Mouse (Mus musculus) adrenal gland, adult 2 months (tissue): Measurements from ENCODE around the gene Pdzd2. TPM values are rescaled to one million over a fixed set of nuclear protein-coding genes. Genes with fewer than 3 reads are reported as not detected.

ENCODE experiments used
- DNase-seq: peaks from one replicate; pipeline ENCODE4 v3.0.0; 2021
- long read RNA-seq: library from polyadenylated mRNA; stranded (forward); transcript quantifications from one replicate; pipeline ENCODE4 v2.0.0, GENCODE M21; 2021
- polyA plus RNA-seq: library from polyadenylated mRNA; depleted of rRNA; stranded (reverse); fragments of >200 nt; gene quantifications from 2 replicates; pipeline ENCODE4 v1.2.3, GENCODE M21; 2012; rRNA removed
- total RNA-seq, 2 experiments: library from RNA; stranded (reverse); gene quantifications; 2 replicates each; pipeline ENCODE4 v1.2.3; 2021

Gene Pdzd2
- 10 to 100 TPM; 13.3 to 21.4 TPM for total RNA-seq
- polyA plus RNA-seq = 7.0 TPM in 2 replicates
- long read RNA-seq, partial matches to known transcripts = 1 of 1 reads
- long read RNA-seq, other reads (novel, unspliced or antisense) = 0 of 1 reads

DNA sequence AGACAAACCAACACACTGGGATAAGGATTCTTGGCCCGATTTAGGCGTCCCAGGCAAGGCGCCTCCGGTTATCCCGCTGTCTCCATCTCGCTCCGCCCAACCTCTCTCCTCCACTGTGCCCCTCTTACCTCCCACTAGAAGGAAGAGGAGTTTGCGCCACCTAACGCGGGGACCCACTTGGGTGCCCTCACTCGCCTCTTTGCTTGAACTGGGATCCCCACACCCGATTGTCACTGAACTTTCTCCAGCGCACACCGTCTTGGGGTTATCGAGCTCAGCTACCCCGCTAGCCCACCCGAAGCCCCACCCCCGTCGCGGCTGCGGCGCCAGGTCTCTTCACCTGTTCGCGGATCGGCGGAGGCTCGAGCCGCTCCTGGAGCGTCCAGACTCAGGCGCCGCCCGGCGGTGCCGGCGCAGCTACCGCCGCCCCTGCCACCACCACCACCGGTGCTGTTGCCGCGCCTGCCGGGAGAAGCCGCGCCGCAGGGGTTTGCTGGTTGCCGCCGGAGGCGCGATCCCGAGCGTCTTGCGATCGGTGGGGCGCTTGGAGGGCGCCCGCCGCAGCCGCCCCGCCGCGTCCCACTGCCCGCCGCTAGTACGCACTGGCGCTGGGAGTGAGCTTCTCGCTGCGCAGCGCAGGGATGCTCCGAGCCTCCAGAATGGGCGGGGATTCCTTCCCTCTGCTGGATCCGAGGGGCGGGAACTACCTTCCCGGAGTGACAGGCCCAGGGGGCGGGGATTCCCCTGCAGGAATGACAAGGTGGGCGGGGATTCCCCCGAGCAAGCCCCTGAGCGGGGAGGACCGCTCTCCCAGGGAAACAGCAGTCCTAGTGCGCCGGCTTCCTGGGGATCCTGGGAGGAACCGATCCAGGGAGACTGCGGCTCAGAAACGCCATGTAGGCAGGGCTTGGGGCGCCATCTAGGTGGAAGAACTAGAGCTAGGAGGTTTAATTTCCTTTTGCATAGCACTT lies at the start of gene Pdzd2:
TSS of gene Pdzd2 (minus strand) at position 648 of the 971 bp plus-strand sequence.
- peak; percentile 97 for DNase-seq

DNA sequence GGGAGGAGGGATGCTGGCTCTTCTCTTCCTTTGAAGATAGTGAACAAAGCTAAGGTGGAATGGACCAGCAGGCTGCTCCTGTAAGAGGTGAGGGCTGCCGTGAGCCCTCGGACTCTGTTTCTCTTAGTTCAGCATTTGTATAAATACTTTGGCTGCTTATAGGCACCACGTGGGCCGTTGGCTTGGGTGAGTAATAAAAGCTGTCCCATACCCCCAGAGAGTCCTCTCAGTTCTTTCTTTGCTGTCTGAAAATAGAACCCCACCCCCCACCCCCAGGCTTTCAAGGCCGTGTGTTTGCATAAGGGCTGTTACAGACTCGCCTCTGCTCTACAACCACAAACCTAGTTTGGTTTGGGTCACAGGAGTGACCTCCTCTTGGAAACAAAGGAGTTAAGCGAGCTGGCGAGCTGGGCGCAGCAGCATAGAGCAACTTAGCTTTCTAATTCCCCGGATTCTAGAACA lies 49.7 kb upstream of the Pdzd2 start:
- no peak for DNase-seq

DNA sequence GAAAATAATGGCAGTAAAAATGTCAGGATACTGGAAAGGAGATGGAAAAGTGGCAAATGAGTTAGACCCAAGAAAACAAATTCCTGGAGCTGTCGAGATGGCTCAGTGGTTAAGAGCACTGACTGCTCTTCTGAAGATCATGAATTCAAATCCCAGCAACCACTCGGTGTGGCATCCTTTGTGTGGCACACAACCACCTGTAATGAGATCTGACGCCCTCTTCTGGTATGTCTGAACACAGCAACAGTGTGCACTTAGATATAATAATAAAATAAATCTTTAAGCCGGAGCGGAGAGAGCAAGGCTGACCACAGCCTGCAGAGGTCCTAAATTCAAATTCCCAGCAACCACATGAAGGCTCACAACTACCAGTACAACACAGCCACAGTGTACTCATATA lies 48.8 kb upstream of the Pdzd2 start:
- DNase-seq = no peak

DNA sequence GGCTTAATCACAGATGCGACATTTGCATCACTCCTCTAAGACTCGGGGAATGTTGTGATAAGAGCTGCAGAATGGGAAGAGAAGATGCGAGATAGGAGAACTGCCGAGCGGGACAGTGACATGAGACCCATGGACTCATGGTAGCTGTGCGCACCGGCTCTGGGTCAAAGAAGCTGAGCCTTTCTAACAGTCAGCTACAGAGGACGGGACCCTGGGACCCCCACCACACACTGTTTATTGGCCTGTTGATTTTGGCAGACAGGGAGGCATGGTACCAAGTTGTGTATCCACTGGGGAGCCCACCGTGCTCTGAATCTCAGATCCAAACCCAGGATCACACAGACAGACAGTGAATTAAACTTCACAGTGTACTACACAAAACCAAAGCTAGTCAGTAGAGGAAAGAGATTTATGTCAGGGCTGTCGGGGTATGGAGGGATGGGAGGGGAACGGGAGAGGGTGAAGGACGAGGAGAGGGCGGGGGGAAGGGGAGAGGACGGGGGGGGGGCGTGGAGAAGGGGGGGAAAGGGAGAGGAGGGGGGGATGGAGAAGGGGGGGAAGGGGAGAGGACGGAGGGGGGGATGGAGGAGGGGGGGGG lies 42.1 kb upstream of the Pdzd2 start:
- no peak for DNase-seq

DNA sequence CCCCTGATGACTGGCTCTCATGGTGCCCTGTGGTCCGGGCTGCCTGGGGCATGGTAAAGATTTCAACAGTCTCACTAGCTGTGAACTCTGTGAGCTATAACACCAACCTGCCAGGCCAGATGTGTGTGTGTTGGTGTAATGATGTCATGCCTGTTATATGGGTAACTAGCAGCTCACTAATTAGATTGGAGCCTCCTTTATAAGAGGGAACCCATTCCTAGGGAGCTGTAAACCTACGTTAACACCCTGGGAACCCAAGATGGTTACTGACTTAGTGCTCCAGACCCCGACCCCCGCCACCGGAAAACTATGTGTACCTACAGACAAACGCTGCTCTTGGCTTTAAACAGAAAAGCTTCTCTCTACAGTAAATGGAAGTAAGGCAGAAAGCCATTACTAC lies 41.6 kb upstream of the Pdzd2 start:
- no peak for DNase-seq

DNA sequence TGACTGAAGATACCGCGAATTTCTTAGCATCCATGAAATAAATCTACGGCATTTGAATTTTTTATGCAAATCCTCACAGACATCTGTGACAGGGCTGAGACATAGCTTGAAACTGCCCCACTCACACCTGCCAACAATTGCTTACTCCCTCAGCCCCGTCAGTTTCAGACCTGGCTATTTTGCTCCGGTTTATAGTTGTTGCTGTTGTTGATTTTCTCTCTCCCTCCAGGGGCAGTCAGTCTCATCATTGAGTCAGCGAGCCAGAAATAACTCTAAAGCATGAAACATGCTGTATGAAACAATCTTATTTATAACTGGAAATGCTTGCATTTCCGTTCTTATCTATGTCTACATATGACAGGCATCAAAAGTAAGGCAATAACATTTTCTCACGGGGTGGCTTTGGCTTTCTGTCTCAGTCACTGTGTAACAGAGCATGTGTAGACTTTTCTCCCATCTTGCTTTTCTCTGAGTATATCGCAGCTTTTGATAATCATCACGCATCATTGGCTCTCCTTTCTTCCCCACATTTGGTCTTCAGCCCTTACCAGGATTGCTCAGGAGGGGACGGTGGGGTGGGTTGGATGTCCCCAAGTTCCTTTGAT lies 34.5 kb upstream of the Pdzd2 start:
- no peak for DNase-seq

DNA sequence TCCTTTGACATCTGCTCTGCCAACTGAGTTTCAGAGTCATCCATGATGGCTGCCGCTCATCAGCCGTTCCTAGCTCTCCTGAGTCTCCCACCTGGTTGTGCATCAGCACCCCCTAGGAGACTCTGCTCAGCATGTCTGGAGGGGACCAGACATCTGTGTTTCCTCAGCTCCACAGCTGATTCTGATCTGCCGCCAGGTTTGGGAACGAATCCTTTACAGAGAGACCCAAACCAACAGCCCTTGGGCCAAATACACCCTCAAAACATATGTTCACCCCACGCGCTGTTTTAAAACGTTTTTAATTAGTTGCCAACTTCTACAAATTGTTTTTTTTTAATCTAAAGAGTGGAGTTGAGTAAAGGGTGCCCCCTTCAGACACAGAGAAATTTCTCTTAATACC lies 31.2 kb upstream of the Pdzd2 start:
- DNase-seq = no peak

DNA sequence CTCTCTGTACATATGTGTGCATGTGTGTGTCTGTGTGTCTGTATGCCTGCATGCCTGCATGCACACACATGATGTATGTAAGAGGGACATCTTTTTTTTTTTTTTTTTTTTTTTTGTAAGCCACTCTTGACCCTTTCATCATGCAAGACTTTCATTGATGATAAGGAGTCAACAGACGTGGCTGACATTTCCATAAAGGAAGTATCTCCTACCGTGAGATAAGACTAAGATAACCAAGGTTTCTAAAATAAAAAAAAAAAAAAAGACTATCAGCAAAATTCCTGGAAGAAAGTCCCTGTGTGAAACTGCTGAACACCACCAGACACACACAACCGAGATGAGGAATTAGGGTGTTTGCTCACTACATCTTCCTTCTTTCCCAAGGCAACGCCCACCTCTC lies 27.1 kb upstream of the Pdzd2 start:
- no peak for DNase-seq

DNA sequence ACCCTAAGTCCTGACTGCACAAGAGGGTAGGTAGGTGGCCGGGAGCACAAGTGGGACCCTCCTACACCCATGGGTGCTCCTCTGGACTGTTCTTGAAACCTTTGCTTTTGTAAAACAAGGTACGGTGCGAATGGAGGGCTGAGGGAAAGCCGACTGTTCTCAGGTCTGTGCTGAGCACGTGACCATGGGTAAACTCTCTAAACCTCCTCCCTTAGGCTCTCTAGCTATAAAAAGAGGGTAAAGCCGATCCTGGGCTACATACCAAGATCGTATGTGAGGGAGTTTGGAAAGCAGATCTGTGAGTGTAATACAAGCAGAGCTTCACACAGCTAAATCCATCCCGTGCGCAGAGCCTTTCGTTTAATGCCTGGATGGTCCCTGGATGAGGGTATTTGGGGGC lies 23.4 kb upstream of the Pdzd2 start:
- DNase-seq = no peak

DNA sequence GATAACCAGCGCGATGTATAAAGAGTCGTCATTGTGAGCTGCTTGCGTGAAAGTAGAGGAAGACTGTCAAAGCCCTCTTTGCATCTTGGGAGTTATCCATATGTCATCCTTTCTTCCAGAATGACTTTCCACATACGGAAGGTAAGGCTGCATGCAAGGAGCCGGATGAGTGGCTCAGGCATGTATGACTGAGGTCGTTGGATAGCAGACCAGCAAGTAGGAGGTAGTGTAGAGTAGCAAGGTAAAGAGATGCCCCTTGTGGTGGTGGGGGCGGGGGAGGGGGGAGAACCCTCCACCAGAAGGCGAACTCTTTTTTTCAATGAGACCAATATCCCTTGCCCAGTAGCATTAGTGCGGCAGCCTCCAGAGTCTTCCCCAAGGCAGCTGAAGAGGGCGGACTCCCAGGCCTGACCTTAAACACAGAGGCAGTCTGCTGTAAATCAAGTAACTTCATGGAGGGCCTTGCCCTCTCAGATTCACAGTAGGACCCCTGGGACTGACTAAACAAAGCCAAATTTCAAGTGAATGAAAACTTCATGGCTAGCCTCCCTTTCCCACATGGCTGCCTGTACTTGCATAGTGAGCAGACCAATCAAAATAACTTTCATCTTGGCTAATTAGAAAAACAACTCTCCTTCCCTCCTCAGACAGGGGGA lies 22.7 kb upstream of the Pdzd2 start:
- DNase-seq = no peak

DNA sequence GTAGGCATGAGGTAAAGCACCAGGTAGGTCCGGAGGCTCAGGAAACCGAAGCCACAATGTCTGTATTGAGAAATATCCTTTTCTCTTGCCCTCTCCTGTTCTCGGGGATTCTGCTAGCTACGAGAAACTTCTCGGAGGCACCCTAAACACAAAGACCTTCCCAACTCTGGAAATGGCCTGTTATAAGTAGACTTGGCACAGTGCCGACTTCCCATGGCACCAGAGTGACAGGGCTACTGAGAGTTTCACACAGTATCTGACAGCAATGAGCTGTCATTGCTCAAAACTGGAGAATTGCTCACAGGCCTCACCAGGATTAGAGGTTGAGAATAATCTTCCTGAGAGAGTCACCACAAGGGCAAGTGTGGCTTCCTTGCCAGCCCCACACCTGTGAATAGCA lies 21.0 kb upstream of the Pdzd2 start:
- no peak for DNase-seq

DNA sequence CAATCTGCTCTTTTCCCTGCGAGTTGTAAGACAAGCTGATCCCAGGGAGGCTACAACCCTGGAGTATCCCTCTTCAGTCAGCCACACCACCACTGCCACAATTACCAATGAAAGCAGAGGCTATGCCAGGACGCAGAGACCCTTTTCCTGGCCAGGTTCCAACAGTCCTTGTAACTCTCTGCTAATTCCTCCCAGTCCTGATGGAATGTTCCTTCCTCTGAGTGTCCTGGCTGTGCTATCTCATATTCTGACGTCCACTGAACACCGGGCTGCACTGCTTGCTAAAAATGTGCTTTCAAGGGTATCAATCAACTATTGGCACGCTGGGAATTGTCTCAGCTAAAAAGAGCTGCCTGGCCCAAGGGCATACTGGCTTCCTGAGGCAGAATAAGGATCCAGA lies 18.7 kb upstream of the Pdzd2 start:
- no peak for DNase-seq

DNA sequence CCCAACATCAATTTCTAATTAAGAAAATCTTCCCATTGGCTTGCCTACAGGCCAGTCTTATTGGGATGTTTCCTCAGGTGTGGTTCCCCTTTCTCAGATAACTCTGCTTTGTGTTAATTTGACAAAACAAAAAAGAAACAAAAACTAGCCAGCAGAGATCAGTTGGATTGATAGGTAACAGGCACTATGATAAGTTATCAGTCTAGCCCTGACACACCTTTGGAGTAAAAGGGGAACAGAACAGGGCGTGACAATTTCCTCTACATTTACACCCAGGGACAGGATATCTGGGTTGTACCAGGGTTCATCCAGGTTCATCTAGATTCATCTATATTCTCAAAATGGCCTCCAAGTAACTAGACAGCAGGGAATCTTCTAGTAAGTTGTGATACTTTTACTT lies 18.0 kb upstream of the Pdzd2 start:
- no peak for DNase-seq

DNA sequence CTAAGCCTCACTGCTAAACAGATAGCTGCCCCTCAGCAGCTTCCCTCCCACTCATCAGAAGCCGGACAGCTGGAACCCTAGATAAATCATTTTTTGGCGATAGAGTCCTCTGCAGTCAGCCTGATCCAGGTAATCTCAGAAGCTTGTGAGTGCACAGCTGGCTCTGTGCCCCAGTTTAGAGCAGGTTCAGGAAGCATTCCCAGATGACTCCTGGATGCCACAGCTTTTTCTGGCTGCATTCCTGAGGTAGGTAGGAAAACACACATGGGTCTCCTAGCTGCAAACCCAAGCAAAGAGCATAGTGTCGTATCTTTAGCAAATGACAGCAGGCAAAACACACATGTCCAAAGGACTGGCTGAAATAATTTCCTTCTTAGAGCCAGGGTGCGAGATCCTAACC lies 13.5 kb upstream of the Pdzd2 start:
- DNase-seq = no peak

DNA sequence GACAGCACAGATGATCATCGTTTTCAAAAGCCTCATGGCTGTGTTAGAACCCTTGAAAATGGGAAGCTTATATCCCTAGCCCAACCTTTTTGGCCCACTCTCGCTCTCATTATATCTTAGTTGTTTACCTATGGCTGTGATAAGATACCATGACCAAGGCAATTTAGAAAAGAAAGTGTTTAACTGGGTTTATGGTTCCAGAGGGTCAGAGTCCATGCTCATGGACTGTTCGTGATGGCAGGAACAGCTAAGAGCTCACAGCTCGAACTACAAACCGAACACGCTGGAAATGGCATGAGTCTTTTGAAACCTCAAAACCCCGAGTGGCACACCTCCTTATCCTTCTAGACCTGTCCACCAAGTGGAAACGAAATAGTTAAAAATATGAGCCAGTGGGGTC lies 11.2 kb upstream of the Pdzd2 start:
- DNase-seq = no peak

DNA sequence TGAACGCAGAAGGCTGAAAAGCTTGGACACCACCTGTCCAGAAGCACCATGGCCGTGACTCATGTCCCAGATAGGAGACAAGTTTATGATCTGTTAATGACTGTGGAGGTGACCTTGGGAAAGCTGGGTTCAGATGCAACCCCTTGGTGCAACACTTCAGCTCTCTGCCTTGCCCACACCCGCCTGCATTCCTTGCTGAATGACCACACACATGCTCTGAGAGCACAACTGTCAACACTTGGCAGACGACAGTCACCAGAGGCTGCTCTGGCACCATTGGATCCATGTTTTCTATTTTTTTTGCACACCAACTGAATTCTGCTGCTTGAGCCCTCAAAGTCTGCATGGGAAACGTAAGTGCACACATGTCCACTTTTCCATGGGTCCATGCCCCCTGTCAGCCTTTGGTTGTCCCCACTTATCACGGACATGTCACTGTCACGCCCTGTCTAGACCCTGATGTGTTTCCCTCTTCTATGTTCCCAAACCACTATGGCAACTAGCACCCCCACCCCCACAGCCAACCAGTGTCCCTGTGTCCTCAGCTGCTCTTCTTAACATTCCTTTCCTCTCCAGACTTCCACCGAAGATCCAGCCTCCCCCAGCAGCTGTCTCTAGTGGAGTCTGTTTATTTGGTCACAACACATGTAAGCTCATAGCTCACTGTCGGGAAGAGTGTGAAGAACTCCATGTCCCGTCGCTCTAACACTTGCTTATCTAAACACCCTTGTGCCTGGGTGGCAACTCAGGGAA lies 10.0 kb upstream of the Pdzd2 start:
- no peak for DNase-seq

DNA sequence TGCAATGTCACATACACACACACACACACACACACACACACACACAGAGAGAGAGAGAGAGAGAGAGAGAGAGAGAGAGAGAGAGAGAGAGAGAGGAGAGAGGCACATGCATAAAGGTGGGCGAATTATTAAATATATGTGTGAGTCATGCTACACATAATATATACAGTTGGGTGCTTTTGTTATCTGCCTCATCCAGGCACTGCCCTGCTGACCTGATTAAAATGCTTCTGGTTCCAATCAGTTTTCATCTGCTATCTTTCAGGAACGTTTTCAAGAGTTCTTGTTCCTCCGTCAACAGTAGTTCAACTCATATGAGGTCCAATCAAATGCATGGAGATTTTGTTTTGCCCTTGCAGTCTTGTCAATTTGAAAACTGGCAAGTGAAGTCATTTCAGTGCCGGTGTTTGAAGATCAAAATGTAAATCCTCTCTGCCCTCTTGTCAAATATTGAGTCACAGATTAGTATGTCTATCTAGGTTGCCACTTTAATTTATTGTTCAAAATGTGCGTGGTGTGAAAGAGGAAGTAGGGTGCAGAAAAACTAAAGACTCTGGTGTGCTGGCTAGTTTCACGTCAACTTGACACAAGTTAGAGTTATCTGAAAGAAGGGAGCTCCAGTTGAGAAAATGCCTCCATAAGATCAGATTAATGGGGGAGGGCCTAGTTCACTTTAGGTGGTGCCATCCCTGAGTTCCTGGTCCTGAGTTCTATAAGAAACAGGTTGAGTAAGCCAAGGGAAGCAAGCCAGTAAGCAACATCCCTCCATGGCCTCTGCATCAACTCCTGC lies 2.6 kb upstream of the Pdzd2 start:
- no peak for DNase-seq

DNA sequence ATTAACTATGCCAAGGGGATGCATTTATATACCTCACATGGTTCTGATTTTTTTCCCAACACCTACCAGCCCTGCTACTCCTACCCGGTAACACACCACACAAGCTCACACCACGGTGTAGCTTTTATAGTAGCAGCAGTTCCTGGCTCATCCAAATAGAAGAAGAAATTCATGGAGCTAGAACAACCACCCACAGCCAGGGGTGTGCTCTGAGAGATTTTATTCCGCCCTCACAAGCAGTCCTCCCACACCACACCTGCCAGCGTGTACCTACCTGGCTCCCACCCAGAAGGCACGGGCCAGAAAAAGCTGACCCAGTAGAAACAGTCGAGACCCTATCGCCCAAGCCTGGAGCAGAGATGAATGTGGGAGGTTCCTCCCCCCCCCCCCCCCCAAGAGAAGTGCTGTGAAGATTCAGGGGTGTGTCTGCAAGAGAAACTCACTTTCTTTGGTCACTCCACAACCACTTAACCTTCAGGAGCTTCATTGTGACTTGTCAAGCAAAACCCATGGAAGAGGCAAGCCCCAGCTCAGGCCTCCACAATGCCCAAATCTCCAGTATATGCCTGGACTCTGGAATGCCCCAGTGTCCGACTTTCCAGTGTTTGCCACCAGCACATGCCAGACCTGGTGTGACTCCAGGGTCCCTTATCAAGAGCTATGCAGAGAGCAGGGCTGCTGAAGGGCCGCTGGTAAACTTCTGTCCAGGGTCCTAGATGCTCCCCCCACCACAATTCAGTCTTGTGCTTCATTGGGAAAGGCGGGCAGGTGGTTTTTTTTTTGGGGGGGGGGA lies 1.2 kb downstream of the Pdzd2 start:
- DNase-seq = no peak

DNA sequence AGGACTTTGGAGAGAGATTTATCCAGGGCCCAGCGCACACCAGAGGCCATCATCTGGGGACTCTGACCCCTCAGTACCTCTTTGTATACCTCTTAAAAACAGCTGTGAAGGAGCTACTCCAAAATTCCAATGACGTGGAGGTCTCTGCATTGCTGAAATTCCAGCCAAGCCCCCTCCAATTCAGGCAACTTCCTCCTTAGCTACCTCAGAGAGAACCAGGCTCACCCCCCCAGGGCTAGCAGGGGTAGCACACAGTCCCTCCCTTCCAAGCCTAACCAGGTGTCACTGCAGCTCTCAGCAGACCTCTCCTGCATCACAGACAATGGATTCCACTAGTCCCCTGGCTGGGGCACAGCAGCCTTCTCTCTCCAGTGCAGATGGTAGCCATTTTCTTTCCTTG lies 4.5 kb downstream of the Pdzd2 start:
- DNase-seq = no peak

DNA sequence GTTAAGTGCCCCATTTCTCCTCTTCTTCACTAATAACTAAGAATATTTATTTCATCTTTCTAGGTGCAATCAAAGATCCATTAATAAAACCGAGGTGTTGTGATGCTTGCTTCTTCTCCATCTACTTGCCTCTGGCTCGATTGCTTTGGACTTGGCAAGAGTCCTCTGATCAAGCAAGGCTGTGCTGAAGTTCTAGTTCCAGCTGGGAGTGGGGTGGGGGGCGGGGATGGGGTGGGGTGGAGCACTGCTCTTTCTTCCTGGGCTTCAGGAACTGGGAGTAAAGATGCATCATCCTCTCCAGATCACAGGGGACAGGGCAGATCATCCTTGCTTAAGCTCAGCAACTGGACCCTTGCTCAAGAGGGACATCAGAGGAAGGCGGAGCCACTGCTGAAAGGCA lies 5.5 kb downstream of the Pdzd2 start:
- DNase-seq = no peak
